Mouse (Mus musculus) MEL (cell line): ENCODE measurements around the gene Rassf10. TPM values are rescaled to one million over a fixed set of nuclear protein-coding genes. Genes with fewer than 3 reads are reported as not detected.
"Not testable (repeated sequence)": the region's sequence is repeated elsewhere in the genome, so short reads cannot be mapped to it uniquely, and the experiment has no call there.

Experiments used
- DNase-seq: peaks from one replicate; pipeline ENCODE4 v3.0.0; 2011; ENCODE audit warnings: low read depth, low spot score
- H3K27ac ChIP-seq: 2 replicates; pipeline ENCODE4 v1.5.1; 2012; ENCODE audit warnings: low read depth, mild to moderate bottlenecking, control low read depth, low read length, moderate library complexity; ENCODE audit not compliant: control insufficient read depth
- H3K27me3 ChIP-seq, 2 experiments: fragments of 150-350 bp in 1 of 2; sonication (generic) in 1 of 2; 2 replicates each; pipeline ENCODE4 v1.6.1; 2012; ENCODE audit warnings: low read length in 2 of 2, mild to moderate bottlenecking in 2 of 2, improper control_type of control experiment in 1 of 2, moderate library complexity in 1 of 2; ENCODE audit not compliant: insufficient read depth in 2 of 2, control insufficient read depth in 1 of 2
- H3K36me3 ChIP-seq, 2 experiments: 2 replicates each; pipeline ENCODE4 v1.6.1; 2012 to 2014; ENCODE audit warnings: low read length in 2 of 2, improper control_type of control experiment in 1 of 2, inconsistent platforms in 1 of 2, mild to moderate bottlenecking in 1 of 2; ENCODE audit not compliant: insufficient read depth in 2 of 2, control insufficient read depth in 1 of 2
- H3K4me1 ChIP-seq, 2 experiments: fragments of 150-350 bp in 1 of 2; sonication (generic) in 1 of 2; 2 replicates each; pipeline ENCODE4 v1.6.1; 2012; ENCODE audit warnings: low read length in 2 of 2, improper control_type of control experiment in 1 of 2, mild to moderate bottlenecking in 1 of 2; ENCODE audit not compliant: insufficient read depth in 2 of 2, control insufficient read depth in 1 of 2
- H3K4me3 ChIP-seq, 2 experiments: fragments of 150-350 bp in 1 of 2; sonication (generic) in 1 of 2; 2 replicates each; pipeline ENCODE4 v1.5.1; 2012; ENCODE audit warnings: low read depth in 2 of 2, low read length in 2 of 2, mild to moderate bottlenecking in 2 of 2, moderate library complexity in 2 of 2, control low read depth in 1 of 2, improper control_type of control experiment in 1 of 2; ENCODE audit not compliant: control insufficient read depth in 1 of 2, insufficient read depth in 1 of 2
- H3K79me2 ChIP-seq: 2 replicates; pipeline ENCODE4 v1.6.1; 2012; ENCODE audit warnings: mild to moderate bottlenecking, low read length, moderate library complexity; ENCODE audit not compliant: control insufficient read depth, poor library complexity, insufficient read depth
- H3K9ac ChIP-seq: 2 replicates; pipeline ENCODE4 v1.6.1; 2012; ENCODE audit warnings: low read depth, mild to moderate bottlenecking, control low read depth, low read length, moderate library complexity; ENCODE audit not compliant: control insufficient read depth, poor library complexity, severe bottlenecking
- H3K9me3 ChIP-seq: fragments of 150-350 bp; sonication (generic); replicated peaks from 2 replicates; pipeline ENCODE4 v1.6.1; 2012; ENCODE audit warnings: mild to moderate bottlenecking, low read length, improper control_type of control experiment, moderate library complexity; ENCODE audit not compliant: insufficient read depth
- BHLHE40 ChIP-seq: IDR thresholded peaks from 2 replicates; pipeline ENCODE4 v1.6.1; 2012; ENCODE audit warnings: low read depth, mild to moderate bottlenecking, inconsistent platforms, low read length, improper control_type of control experiment, borderline replicate concordance
- E2F4 ChIP-seq: IDR thresholded peaks from 2 replicates; pipeline ENCODE4 v1.6.1; 2011; ENCODE audit warnings: low read depth, low read length, improper control_type of control experiment, borderline replicate concordance
- ELF1 ChIP-seq: IDR thresholded peaks from 2 replicates; pipeline ENCODE4 v1.6.1; 2014; ENCODE audit warnings: low read depth, mild to moderate bottlenecking, inconsistent platforms, low read length, improper control_type of control experiment, moderate library complexity
- EP300 ChIP-seq, 2 experiments: IDR thresholded peaks; 2 replicates each; pipeline ENCODE4 v1.6.1; 2011; ENCODE audit warnings: improper control_type of control experiment in 2 of 2, low read length in 2 of 2, low read depth in 1 of 2, mild to moderate bottlenecking in 1 of 2
- ETS1 ChIP-seq: IDR thresholded peaks from 2 replicates; pipeline ENCODE4 v1.6.1; 2012; ENCODE audit warnings: low read depth, mild to moderate bottlenecking, inconsistent platforms, low read length, improper control_type of control experiment, moderate library complexity
- GABPA ChIP-seq: IDR thresholded peaks from 2 replicates; pipeline ENCODE4 v1.6.1; 2012; ENCODE audit warnings: low read depth, mild to moderate bottlenecking, inconsistent platforms, low read length, improper control_type of control experiment, moderate library complexity
- GATA1 ChIP-seq: IDR thresholded peaks from 2 replicates; pipeline ENCODE4 v1.6.1; 2011; ENCODE audit warnings: low read depth, low read length, improper control_type of control experiment
- MAX ChIP-seq: IDR thresholded peaks from 2 replicates; pipeline ENCODE4 v1.6.1; 2011; ENCODE audit warnings: low read length, improper control_type of control experiment
- MAZ ChIP-seq: IDR thresholded peaks from 2 replicates; pipeline ENCODE4 v1.6.1; 2012; ENCODE audit warnings: low read depth, mild to moderate bottlenecking, inconsistent platforms, low read length, improper control_type of control experiment
- MEF2A ChIP-seq: IDR thresholded peaks from 2 replicates; pipeline ENCODE4 v1.6.1; 2014; ENCODE audit warnings: low read depth, mild to moderate bottlenecking, inconsistent platforms, low read length, improper control_type of control experiment; ENCODE audit not compliant: poor library complexity, insufficient replicate concordance, severe bottlenecking; ENCODE audit errors: extremely low read depth
- MYC ChIP-seq: IDR thresholded peaks from 2 replicates; pipeline ENCODE4 v1.6.1; 2011; ENCODE audit warnings: low read depth, mild to moderate bottlenecking, low read length, improper control_type of control experiment, moderate library complexity
- RAD21 ChIP-seq: IDR thresholded peaks from 2 replicates; pipeline ENCODE4 v1.6.1; 2011; ENCODE audit warnings: mild to moderate bottlenecking, low read depth, low read length, improper control_type of control experiment
- RCOR1 ChIP-seq: IDR thresholded peaks from 2 replicates; pipeline ENCODE4 v1.6.1; 2012; ENCODE audit warnings: low read depth, mild to moderate bottlenecking, inconsistent platforms, low read length, improper control_type of control experiment
- SMC3 ChIP-seq: IDR thresholded peaks from 2 replicates; pipeline ENCODE4 v1.6.1; 2011; ENCODE audit warnings: low read depth, low read length, improper control_type of control experiment
- TAL1 ChIP-seq: IDR thresholded peaks from 2 replicates; pipeline ENCODE4 v1.6.1; 2012; ENCODE audit warnings: mild to moderate bottlenecking, inconsistent platforms, low read length, moderate library complexity, mixed read lengths
- TBP ChIP-seq: IDR thresholded peaks from 2 replicates; pipeline ENCODE4 v1.8.0; 2011; ENCODE audit warnings: low read depth, low read length, improper control_type of control experiment
- USF1 ChIP-seq: IDR thresholded peaks from 2 replicates; pipeline ENCODE4 v1.6.1; 2014; ENCODE audit warnings: low read depth, mild to moderate bottlenecking, inconsistent platforms, low read length, improper control_type of control experiment, moderate library complexity
- USF2 ChIP-seq, 2 experiments: IDR thresholded peaks; 2 replicates each; pipeline ENCODE4 v1.6.1; 2011 to 2012; ENCODE audit warnings: improper control_type of control experiment in 2 of 2, low read length in 2 of 2, borderline replicate concordance in 1 of 2, inconsistent platforms in 1 of 2, low read depth in 1 of 2, mild to moderate bottlenecking in 1 of 2; ENCODE audit not compliant: insufficient read depth in 1 of 2
- ZC3H11A ChIP-seq: IDR thresholded peaks from 2 replicates; pipeline ENCODE4 v1.6.1; 2012; ENCODE audit warnings: low read depth, mild to moderate bottlenecking, inconsistent platforms, low read length, improper control_type of control experiment
- ZKSCAN1 ChIP-seq: IDR thresholded peaks from 2 replicates; pipeline ENCODE4 v1.6.1; 2012; ENCODE audit warnings: low read depth, mild to moderate bottlenecking, inconsistent platforms, low read length, improper control_type of control experiment, moderate library complexity
- ZMIZ1 ChIP-seq: IDR thresholded peaks from 2 replicates; pipeline ENCODE4 v1.6.1; 2012; ENCODE audit warnings: low read depth, mild to moderate bottlenecking, inconsistent platforms, low read length, improper control_type of control experiment, moderate library complexity
- polyA plus RNA-seq, 2 experiments: library from polyadenylated mRNA; stranded (reverse) in 1 of 2; unstranded in 1 of 2; fragments of >175 nt in 1 of 2; fragments of >200 nt in 1 of 2; gene quantifications; 2 replicates each; pipeline versions ENCODE4 v1.2.1 to v1.2.4; 2012; ENCODE audit warnings: low replicate concordance in 2 of 2, low read depth in 1 of 2; ENCODE audit not compliant: insufficient read length in 2 of 2, insufficient read depth in 1 of 2, missing spikeins in 1 of 2
- total RNA-seq: library from RNA; depleted of rRNA; stranded (reverse); fragments of 300-350 nt; gene quantifications from 2 replicates; pipeline ENCODE4 v1.2.3, GENCODE M21; 2012

Gene Rassf10
- total and polyA plus RNA-seq, 3 experiments: not detected

DNA sequence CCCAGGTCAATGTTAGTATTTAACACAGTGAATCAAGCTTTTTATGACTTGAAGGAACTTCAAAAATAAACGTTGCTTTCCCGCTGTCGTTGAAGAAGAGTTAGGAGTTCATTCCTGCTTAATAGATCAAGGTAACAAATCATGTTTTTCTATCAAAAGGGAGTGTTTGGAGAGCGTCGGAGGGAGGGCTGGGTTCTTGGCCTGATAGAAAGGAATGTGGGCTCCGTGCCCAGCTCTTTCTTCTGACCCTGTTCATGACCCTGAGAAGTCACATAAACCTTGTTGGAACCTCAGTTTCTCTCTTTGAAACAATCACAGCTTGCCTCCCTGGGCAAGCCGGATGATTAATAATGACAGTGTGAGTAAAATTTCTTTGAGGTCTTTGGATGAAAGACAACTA lies 23.1 kb upstream of the Rassf10 start:
- DNase-seq: no peak
- Histone ChIP-seq H3K4me3 (no peak overlapping the region), H3K4me1 (no peaks in the 10 kb centered on the region), H3K27ac (no peak overlapping the region), H3K27me3 (no peaks in the 10 kb centered on the region), H3K36me3 (no peaks in the 10 kb centered on the region), H3K9ac (no peak overlapping the region), H3K9me3 (no peaks in the 10 kb centered on the region), H3K79me2 (no peaks in the 10 kb centered on the region)
- TF ChIP-seq MYC (no peak), ZMIZ1 (no peak), RCOR1 (no peak), MAX (no peak), SMC3 (no peak), RAD21 (no peak)

GRCm38 (mm10) chr7:112935876-112936275 lies 17.9 kb upstream of the Rassf10 start:
- not testable (repeated sequence) for H3K36me3 ChIP-seq, H3K4me1 ChIP-seq, H3K27ac ChIP-seq, H3K9ac ChIP-seq, H3K4me3 ChIP-seq, H3K9me3 ChIP-seq, DNase-seq, H3K27me3 ChIP-seq, H3K79me2 ChIP-seq

GRCm38 (mm10) chr7:112937089-112937488 lies 16.7 kb upstream of the Rassf10 start:
- no peak for TF ChIP-seq MYC
- TF ChIP-seq TAL1: no peak
- TF ChIP-seq BHLHE40: no peak
- TF ChIP-seq ETS1: no peak
- no peak for TF ChIP-seq TBP
- TF ChIP-seq MAZ: no peak
- no peak for TF ChIP-seq ELF1
- TF ChIP-seq ZC3H11A: no peak
- no peak for TF ChIP-seq ZKSCAN1
- TF ChIP-seq MEF2A: no peak
- TF ChIP-seq EP300 (IDR thresholded peaks at IDR 0.05; ENCODE audit: low read depth in 1 of 2, low read length in 2 of 2): no peak
- no peak for TF ChIP-seq GATA1
- no peak for TF ChIP-seq E2F4
- no peak for TF ChIP-seq RAD21
- no peak for TF ChIP-seq USF1
- no peak for TF ChIP-seq RCOR1
- TF ChIP-seq USF2 (IDR thresholded peaks at IDR 0.05; ENCODE audit: borderline replicate concordance in 1 of 2, insufficient read depth in 1 of 2, low read depth in 1 of 2, low read length in 2 of 2): no peak
- TF ChIP-seq SMC3: no peak
- TF ChIP-seq GABPA: no peak
- no peak for DNase-seq
- H3K36me3 ChIP-seq: no peaks in the 10 kb centered on the region

More at GRCm38 (mm10) chr7:112937089-112937488, 16.7 kb upstream of the Rassf10 start:
- no peaks in the 10 kb centered on the region for H3K4me1 ChIP-seq
- no peaks in the 10 kb centered on the region for H3K27me3 ChIP-seq
- H3K9ac ChIP-seq: no peak overlapping the region
- H3K79me2 ChIP-seq: no peaks in the 10 kb centered on the region
- H3K4me3 ChIP-seq: no peak overlapping the region
- no peaks in the 10 kb centered on the region for H3K9me3 ChIP-seq
- no peak overlapping the region for H3K27ac ChIP-seq
